Mouse (Mus musculus): ENCODE data around the gene Acox3.

- TF ChIP-seq CTCF (IDR thresholded peaks at IDR 0.05; ENCODE audit: extremely low read depth, insufficient read depth, low read length) (no peak), POLR2A (IDR thresholded peaks at IDR 0.05; ENCODE audit: extremely low read depth, insufficient read depth, low read length) (no peak)
Measured at GRCm38 (mm10) chr5:35611900-35612299, 29.1 kb downstream of the Acox3 start.
